Mouse (Mus musculus) thymus, postnatal 10 days (tissue): ENCODE measurements around the gene Zdhhc22.

Source experiments
- DNase-seq, 2 experiments: peaks; one replicate each; pipeline ENCODE4 v3.0.0; 2021; ENCODE audit warnings: low spot score in 2 of 2

The Zdhhc22 gene

DNA sequence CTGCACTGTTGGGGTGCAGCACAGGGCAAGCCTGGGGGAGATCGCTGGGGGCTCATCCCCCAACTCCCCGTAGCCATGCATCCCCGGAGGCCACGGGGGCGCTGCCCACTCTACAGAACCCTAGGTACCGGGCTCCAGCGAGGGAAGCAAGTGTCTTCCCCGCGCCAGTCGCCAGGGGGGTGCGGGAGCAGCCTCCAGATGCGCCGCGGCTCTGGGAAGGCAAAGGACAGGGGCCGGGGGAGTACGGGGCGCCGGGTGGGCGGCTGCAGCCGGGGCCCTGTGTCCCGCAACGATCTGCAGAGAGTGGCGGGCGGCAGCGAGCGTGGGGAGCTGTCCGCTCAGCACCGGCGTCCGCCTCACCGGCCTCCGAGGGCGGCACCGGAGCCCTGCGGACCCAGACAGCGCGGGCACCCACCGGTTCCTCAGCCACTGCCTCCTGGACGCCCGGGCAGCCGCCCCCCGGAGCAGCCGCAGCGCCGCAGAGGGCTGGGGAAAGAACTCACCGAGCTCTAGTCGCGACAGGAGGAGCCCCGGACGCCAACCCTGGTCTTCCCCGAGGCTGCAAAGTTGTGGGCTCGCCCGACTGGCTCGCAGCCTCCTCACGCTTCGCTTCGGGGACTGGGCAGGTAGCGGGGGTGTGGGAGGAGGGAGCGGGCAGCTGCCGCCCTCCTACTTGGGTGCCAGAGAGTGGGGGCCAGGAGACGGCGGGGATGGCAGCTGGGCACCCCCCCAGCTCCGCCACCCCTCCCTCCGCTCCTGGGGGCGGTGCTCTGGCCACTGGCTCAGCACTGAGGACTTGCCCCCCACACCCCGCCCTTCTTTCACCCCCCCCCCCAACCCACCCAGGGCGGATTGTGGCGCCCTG, at the start of gene Zdhhc22:
TSS of gene Zdhhc22 (minus strand) at position 541 of the 865 bp plus-strand sequence.
- no peak for DNase-seq

DNA sequence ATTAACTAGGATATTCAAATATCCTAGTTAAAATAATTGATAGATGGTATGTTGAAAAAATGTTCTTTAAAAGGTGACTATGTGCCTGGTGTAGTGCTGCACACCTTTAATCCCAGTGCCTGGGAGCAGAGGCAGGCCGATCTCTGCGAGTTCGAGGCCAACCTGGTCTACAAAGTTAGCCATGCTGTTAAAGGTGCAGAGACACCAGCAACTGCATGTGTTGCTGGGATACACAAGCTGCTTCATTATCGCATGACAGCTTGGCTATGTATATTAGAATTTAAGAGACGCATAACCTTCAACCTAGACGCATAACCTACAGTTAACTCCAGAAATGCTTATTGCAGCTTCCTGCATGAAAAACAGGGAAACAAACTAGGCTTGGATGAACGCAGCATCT, 46.4 kb upstream of the Zdhhc22 start:
- DNase-seq, result no peak

DNA sequence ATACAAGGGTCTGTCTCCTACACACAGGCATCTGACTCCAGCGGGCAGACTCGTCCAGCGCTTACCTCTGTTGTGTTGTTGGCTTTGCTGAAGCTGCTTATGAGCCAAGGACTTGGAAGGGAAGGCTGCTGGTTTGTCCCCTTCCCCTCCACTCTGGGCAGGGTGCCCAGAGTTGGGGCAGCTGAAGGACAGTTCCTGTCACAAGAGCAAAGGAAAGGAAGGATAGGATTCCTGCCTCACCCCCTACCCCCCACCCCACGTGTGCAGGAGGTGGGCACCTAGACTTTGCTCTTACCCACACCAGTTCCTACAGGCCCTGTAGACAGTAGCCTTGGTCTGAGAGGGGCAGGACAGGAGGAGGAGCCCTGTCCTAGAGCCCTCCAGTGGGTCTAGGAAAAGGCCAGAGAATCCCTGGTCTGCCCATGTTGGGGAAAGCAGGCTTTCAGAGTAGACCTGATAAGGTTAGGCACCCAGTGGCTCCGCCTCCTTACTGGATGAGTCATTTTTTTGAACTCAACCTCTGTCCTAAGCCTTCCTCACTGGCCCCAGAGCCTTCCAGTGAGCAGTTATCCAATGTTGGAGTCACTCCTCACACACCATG, 41.0 kb upstream of the Zdhhc22 start:
- DNase-seq, result no peak

DNA sequence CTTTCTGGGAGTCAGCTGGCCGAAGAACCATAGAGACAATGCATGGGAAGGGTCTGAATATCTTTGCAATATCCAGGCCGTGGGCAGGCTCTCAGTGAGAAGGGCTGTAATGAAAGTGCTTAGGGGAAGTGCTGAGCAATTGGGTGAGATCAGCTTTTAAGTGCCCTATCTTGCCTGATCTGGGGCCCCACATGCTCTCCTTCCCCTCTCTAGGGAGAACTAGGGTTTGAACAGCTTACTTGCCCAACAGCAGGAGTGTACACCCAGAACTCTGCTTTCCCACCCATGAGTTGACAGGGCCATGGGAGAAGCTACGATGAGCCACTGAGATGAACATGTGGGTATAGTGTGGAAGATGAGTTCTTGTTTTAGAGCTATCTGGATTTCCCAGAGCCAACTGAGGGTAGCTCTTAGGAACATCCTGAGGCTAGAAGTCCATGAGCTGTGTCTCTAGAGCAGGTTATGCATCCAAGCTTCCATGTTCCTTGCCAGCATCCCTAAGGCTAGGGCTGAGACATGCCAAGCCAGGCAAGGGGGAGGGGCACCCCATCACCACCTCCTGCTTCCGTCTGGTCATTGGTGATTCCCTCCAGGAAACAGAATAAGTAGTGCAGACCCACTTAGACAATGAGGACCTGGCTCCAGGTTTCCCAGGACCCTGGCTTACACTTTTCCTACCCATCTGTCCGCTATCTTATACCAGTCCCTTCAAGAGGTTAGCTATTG, 39.2 kb upstream of the Zdhhc22 start:
- DNase-seq, result no peak

DNA sequence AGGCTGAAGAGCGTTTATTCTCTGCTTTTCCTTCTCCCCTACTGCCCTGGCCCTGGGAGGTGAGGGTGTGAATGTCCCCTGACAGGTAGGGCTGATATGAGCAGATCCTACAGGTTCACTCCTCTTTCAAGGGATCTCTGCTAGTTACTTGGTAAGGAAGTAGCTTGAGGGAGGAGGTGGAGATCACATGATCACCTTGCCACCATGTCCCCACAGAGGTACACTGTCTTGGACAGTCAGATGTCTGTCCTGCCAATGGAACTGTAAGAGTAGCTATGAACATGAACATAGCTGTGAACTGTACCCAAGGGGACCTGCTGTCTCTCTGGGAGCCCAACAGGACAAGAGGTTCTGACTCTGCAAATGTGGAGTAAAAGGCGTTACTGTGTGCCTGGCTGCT, 37.8 kb upstream of the Zdhhc22 start:
- no peak for DNase-seq

DNA sequence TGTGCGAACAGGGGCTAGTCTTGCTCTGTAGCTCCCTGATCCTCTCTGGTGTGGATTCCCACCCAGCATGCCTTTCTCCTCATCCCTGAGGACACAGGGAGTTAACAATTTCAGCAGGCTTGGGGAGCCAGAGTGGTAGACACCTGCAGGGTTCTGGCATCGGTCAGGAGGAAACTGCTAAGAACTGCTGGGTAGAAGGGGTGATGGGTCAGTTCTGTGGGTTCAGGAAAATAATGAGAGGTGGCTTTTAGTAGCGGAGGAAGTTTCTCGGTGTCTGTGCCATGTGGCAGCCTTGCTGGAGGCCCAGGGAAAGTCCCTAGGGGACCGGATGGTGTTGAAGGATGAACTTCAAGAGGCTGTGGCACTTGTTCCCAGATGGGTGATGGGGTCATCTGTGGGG, 37.2 kb upstream of the Zdhhc22 start:
- no peak for DNase-seq

DNA sequence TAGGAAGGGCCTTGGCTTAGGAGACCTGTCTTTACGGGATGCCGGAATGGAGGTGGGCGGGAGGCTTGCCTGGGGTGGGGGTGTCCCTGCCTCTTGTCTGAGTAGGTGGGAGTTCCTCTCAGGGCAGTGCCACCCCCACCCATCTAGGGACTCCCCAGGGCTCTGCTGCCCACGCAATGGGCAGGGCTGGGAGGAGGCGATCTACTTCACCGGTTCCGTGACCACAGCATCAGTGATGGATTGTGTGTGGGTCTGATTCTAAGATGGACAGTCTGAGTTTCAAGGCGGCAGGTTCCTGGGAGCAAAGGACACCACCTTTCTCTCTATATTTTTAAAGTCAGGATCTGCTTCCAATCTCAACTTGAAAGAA, 36.6 kb upstream of the Zdhhc22 start:
- no peak for DNase-seq

DNA sequence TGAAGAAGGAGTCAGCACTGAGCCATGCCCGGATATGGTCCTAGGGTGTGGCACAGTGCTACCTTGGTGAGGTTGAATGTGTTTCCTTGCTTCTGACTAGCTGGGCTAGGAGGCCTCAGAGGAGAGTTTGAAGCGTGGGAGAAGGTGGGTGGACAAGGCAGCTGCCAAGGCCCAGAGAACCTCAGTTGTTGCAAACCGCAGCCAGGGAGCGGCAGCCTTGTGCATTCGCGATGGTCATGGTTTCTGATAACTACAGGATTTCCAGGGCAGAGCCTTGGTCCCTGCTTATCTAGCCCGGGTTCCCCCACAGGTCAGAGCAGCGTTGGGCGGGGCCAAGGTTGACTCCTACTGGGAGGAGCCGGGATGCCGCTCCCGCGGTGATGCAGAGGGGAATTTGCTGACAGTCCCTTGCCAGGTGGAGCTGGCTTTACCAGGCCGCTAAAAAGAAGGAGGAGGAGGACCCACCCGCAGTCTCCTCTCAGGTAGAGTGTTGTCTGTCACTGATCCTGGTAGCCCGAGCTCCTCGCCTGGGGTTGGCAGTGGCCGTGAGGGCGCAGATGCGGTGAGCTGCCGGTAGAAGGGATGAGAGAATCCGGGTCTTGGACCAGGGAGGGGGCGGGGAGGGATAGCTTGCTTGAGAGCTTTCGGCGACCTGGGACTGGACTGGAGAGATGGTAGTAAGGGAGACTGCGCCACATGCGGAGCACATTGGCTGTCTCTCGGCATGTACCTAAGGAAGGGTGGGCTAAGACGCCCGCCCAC, 36.1 kb upstream of the Zdhhc22 start:
- no peak for DNase-seq

DNA sequence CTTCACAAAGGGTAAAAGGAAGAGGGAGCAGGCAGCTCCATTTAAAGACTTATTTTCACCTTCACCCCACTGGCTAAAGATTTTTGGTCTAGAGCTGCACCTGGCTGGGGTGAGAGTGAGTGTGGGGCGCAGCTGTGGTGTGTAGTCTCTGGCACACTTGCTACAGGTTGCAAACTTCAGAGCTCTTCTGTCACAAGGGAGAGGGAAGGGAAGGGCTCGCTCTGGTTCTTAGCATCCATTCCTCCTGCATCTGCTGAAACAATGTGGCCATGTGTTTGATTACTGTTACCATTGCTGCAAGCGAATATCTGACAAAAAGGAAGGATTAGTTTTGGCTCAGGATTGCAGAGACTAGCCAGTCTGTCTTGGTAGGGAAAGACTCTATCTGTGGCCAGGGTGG, 33.2 kb upstream of the Zdhhc22 start:
- DNase-seq, result no peak

DNA sequence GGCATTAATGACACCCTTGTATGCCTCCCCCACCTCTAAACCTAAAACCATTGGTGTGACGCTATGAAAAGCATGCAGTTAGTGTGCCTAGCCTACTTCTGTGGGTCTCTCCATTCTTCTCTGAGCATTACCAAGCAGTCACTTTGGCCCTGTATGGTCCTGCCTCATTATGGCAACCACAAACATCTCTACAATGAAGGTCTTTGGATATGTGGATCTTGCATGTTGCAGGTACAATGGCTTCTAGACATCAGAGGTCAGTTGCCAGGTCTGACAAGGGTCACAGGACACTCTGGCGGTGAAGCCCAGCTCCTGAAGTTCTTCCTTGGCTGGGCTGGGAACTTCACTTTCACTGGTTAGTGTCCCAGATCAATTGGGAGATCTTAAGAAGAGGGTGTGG, 31.8 kb upstream of the Zdhhc22 start:
- no peak for DNase-seq

DNA sequence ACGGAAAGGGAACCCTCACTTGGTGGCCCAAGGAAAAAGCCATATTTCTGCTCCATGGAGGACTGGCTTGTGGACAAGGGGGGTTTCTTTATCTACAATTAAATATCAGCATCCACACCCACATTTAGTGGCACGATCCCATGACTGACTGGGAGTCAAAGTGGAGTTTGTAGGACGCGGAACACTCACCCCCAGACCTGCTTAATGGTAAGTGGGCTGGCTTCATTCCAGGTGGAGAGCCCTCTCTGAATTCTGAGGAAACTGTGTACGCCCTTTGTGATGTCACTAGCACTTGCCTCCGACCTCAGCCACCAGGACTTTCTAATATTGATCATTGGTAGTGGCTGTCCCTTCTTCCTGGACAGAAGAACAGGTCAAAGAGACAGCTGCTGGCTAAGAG, 30.8 kb upstream of the Zdhhc22 start, which contains the start of gene Tmem63c:
TSS of gene Tmem63c (plus strand) at position 301 of the 400 bp plus-strand sequence.
- DNase-seq, result no peak

DNA sequence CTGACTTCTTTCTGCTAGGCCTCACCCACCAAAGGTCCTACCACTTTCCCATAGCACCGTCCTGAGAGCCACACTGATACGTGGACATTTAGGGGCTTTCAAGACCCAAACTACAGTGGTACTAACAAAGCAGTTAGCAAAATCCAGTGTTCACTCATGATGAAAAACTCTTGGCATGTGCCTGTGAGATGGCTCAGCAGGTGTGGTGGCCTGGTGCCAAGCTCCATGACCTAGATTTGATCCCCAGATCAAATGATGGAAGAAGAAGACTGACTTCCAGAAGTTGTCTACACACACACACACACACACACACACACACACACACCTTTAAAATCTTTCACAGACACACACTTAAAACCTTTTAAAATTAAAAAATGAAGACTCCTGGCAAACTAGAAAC, 28.5 kb upstream of the Zdhhc22 start:
- DNase-seq, result no peak

DNA sequence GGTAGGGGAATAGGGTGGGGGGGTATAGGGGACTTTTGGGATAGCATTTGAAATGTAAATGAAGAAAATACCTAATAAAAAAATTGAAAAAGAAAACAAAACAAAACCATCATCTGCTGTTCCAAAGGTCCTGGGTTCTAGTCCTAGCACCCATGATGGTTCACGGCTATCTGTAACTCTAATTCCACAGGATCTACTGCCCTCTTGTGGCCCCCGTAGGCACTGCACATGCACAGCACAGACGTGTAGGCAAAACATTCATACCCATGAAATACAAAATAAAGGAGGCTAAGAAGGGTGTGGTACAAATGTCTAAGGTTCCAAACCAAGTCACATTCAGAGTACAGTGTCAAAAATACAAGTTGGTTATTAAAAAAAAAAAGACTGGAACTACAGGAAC, 26.8 kb upstream of the Zdhhc22 start:
- peak in 1 of 2 experiments; percentile 57 for DNase-seq

DNA sequence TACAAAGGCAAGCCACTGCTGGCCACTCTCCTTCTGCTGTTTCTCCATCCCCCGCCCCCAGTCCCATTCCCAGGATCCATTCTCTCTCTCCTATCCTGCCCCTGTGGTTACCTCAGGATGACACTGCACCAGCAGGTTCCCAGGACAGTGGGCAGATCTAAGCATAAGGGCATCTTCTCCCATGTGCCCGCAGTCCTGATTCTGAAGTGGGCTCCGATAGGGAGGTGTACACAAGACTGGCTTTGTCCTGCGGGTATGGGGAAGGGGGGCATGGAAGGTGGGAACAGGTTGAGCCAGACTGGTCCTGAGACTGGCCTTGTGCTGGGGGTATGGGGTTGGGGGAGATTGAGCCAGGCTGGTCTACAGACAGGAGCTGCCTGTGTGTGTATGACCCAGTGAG, 14.4 kb upstream of the Zdhhc22 start:
- no peak for DNase-seq

DNA sequence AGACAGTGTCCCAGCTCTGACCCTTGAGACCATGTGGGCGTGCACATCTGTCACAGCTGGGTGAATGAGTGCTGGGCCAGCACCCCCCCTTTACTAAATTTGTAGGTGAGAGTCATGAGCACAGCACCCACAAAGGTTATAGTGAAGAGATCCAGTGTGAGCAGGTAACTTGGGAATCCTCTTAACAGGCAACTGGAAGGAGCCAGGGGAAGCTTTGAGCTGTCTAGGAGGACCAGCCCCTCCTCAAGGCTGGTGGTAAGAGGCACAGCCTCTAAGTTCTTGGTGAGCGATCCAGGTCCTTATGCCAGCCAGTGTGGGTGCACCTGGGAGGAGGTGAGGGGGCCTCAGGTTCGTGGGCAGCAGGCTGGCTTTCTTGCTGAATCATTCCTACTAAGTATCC, 13.4 kb upstream of the Zdhhc22 start:
- DNase-seq, result no peak

DNA sequence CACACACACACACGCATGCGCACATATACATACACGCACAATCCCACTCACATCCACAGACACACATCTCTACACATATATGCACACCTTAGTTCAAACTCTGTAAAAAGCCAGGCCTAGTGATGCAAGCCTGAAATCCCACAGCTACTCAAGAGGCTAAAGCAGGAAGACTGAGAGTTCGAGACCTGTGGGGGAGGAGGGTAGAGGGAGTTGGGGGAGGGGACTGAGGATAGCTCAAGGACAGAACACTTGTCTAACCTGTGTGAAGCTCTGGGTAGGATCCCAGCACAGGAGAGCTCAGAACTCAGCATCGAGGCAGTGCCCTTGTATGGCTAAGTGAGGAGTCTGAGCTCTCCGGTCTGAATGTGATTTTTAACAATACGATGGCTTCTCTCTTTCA, 12.6 kb upstream of the Zdhhc22 start:
- DNase-seq, result no peak

DNA sequence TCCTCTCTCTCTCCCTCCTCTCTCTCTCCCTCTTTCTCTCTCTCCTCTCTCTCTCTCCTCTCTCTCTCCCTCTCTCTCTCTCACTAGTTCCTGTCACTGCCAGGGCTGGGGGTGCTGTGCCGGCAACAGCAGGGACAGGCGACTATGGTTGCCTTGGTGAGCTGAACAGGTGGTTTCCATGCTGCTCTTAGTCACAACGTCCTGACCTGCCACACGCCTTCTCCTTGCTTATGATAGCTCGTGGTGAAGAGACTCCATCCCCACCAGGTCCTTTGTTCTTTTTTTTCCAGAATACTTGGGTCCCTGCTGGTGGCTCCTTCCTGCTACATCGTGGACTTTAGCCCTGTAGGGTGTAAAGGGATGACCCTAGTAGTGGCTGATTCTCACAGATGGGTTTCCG, 12.0 kb upstream of the Zdhhc22 start:
- no peak for DNase-seq

DNA sequence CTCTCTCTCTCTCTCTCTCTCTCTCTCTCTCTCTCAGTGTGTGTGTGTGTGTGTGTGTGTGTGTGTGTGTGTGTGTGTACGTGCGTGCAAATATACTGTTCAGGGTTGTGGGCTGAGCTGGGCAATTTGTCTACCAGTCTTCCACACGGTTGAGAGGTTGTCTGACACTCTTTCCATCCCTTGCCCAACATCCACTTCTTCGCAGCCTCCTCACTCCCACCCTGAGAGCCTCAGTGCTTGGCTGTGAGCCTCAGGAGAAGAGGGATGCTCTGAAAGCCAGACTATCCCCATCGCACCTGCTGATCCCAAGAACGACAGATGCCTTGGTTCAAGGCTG, 10.6 kb upstream of the Zdhhc22 start:
- DNase-seq, result no peak

DNA sequence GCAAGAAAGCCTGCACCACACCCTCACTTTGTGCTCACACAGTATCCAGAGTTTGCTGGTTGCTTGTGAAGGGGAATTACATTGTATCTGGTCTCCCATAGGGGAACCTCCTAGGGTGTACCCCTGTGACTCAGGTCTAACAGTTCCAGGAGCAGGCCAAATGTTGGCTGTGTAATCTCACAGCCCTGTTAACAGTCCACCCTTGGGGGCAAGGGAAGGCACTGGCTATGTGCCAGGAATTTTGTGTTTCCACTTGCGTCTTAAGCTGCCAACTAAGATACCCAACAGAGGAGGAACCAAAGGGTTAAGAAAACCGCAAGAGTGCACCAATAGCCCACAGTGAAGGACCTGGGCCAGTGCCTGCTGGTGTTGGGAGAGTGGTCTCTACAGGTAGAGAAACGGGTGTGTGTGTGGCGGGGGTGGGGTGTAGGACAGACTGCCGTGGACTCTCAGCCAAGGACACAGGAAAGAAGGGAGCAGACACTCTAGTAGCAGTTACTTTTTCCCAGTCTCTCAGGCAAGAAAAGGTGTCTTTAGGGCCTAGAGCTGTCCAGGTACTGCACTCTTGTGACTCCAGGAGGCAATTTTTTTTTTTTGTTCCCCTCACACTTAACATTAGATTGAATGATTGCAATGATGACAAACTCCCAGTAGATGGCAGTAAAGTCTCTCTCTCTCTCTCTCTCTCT, 10.1 kb upstream of the Zdhhc22 start:
- no peak for DNase-seq

DNA sequence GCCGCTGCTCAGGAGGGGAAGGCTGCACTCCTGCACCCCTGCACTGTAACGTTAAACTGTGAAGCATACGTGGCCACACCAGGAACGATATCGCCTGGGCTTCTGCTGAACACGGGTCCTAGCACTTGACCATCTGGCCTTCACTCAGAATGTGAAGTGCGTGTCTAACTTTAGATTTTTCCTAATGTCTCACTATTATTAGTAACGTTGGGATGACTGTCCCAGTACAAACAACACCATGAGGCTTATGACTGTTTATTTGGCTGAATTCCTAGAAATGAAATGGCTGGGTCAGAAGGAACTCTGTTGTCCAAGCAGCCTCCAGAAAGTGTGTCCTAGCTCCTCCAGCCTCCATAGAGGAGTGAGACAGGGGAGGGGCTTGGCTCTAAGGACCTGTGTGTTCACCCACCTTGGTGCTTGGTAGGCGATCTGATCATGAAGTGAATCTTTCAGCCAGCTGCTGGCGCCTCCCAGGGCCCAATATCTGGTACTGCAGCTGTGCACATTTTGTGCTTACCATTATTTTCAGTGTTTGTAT, 9.1 kb upstream of the Zdhhc22 start:
- no peak for DNase-seq

DNA sequence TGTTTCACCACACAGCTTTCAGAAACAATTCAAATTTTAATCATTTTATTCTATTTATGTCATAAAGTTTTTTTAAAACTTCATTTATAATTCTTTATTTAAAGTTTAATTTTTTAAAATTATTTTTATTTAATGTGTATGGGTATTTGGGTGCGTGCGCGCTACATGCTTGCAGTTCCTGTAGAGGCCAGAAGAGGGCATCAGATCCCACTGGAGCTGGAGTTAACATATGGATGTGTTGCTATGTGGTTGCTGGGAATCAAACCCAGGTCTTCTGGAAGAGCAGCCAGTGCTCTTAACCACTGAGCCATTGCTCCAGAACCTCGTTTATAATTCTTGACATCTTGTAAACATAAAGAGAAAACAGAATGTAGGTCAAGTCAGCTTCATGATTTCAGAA, 8.5 kb upstream of the Zdhhc22 start:
- DNase-seq, result no peak
